Mouse (Mus musculus): Measurements from ENCODE around the gene Celf1. TPM values are rescaled to one million over a fixed set of nuclear protein-coding genes. Genes with fewer than 3 reads are reported as not detected.

Celf1 gene
- polyA plus RNA-seq, 1 experiment from 2014 or later, result 156 TPM

- H3K27ac ChIP-seq, result no peak overlapping the region
Observed at GRCm38 (mm10) chr2:90956053-90956452, 15.9 kb downstream of the Celf1 start.

GRCm38 (mm10) chr2:90958856-90959255 lies 18.7 kb downstream of the Celf1 start:
- 92% methylated on average over 3 of the region's 3 CpGs for WGBS

More at GRCm38 (mm10) chr2:90956053-90956452, 15.9 kb downstream of the Celf1 start:
- H3K36me3 ChIP-seq (replicated peaks), result peaks cover 27% of the 10 kb centered on the region
- DNase-seq (ENCODE audit: extremely low spot score, low spot score), result no peak
- H3K9me3 ChIP-seq, result no peaks in the 10 kb centered on the region
- H3K4me1 ChIP-seq, result peaks cover 19% of the 10 kb centered on the region
- 28% methylated on average over 1 of the region's 1 CpGs for WGBS
- no peak overlapping the region for H3K4me3 ChIP-seq
- no peaks in the 10 kb centered on the region for H3K27me3 ChIP-seq (ENCODE audit: poor library complexity, severe bottlenecking)

GRCm38 (mm10) chr2:90960012-90960411 lies 19.8 kb downstream of the Celf1 start:
- Histone ChIP-seq H3K27me3 (ENCODE audit: poor library complexity, severe bottlenecking) (no peaks in the 10 kb centered on the region), H3K9me3 (no peaks in the 10 kb centered on the region), H3K36me3 (replicated peaks) (peaks cover 17% of the 10 kb centered on the region), H3K4me3 (no peak overlapping the region), H3K27ac (no peak overlapping the region), H3K4me1 (peaks cover 24% of the 10 kb centered on the region)
- DNase-seq (ENCODE audit: extremely low spot score, low spot score), result no peak
- WGBS, result 93% methylated on average over 2 of the region's 2 CpGs

More at GRCm38 (mm10) chr2:90958856-90959255, 18.7 kb downstream of the Celf1 start:
- Histone ChIP-seq H3K4me1 (peaks cover 19% of the 10 kb centered on the region), H3K9me3 (no peaks in the 10 kb centered on the region), H3K27me3 (ENCODE audit: poor library complexity, severe bottlenecking) (no peaks in the 10 kb centered on the region), H3K4me3 (no peak overlapping the region), H3K36me3 (replicated peaks) (peaks cover 22% of the 10 kb centered on the region), H3K27ac (no peak overlapping the region)
- no peak for DNase-seq (ENCODE audit: extremely low spot score, low spot score)

GRCm38 (mm10) chr2:90963304-90963703 lies 23.1 kb downstream of the Celf1 start:
- WGBS, result 88% methylated on average over 1 of the region's 1 CpGs
- no peak overlapping the region for H3K27ac ChIP-seq

DNA sequence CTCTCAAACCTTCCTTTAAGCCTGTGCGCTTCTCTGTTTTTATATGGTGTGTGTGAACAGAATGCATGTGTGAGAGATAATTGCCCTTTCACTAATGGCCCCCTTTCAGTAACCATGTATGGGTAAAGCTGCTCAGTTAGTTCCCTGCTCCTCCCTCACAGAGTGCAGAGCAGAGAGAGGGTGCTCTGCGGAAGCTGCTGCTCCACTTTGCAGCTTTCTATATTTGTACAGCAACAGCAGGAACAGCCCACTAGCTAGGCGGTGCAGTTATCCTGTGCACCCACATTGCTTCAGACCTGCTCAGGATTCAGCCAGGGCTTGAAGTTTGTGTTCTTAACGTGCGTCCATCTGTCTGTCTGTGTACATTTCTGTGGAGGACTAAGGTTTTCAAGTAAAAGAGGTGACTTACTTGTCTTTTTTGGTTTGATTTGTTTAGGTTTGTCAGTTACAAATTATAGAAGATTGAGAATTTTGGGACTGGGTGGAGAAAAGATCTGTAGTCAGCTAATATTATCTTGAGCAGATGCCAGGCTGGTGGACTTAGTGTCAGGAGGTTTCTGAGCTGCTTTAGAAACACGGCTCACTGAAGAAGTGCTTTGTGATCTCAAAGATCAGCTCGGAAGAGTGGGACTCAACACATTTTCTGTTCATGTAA lies 24.8 kb downstream of the Celf1 start:
- H3K27ac ChIP-seq, result no peak overlapping the region
- H3K27me3 ChIP-seq (ENCODE audit: poor library complexity, severe bottlenecking), result no peaks in the 10 kb centered on the region
- H3K4me1 ChIP-seq, result peaks cover 7% of the 10 kb centered on the region
- H3K4me3 ChIP-seq, result no peak overlapping the region
- no peaks in the 10 kb centered on the region for H3K9me3 ChIP-seq
- H3K36me3 ChIP-seq (replicated peaks), result peaks cover 10% of the 10 kb centered on the region; the same call in 1 of the 2 replicates
- no peak for DNase-seq (ENCODE audit: extremely low spot score, low spot score)
- WGBS, result 88% methylated on average over 7 of the region's 7 CpGs

More at GRCm38 (mm10) chr2:90963304-90963703, 23.1 kb downstream of the Celf1 start:
- Histone ChIP-seq H3K9me3 (no peaks in the 10 kb centered on the region), H3K36me3 (replicated peaks) (peaks cover 14% of the 10 kb centered on the region; the same call in 1 of the 2 replicates), H3K4me3 (no peak overlapping the region), H3K27me3 (ENCODE audit: poor library complexity, severe bottlenecking) (no peaks in the 10 kb centered on the region), H3K4me1 (peaks cover 7% of the 10 kb centered on the region)
- no peak for DNase-seq (ENCODE audit: extremely low spot score, low spot score)

DNA sequence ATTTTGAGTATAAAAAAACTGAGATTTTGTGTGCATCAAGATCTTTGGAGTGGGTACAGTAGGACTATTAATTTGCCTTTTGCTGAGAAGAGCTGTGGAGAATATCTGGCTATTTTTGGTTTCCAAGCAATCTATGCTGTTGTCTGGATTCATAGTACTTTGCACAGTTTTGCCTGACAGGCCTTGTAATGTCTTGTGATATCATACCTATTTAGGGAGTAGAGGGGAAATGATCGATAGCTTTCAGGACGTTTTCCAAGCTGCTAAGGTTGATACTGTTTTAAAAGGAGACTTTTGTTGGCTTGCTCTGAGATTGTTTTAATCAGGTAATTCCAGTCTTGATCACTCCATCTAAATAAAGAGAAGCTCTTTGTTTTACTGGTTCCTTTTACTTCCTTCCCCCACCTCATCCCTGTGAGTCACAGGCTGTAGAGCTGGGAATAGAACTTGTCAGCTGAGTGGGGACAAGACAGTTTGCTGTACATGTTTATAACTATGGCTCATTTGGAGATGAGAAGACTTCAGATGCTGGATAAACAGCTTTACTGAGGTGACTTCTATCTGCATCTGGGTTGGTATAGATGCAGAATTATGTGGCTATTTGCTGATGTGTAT lies 25.4 kb downstream of the Celf1 start:
- Histone ChIP-seq H3K4me1 (peaks cover 7% of the 10 kb centered on the region), H3K27me3 (ENCODE audit: poor library complexity, severe bottlenecking) (no peaks in the 10 kb centered on the region), H3K9me3 (no peaks in the 10 kb centered on the region), H3K36me3 (replicated peaks) (peaks cover 10% of the 10 kb centered on the region; the same call in 1 of the 2 replicates), H3K27ac (no peak overlapping the region), H3K4me3 (no peak overlapping the region)
- 89% methylated on average over 2 of the region's 2 CpGs for WGBS
- DNase-seq (ENCODE audit: extremely low spot score, low spot score), result no peak

DNA sequence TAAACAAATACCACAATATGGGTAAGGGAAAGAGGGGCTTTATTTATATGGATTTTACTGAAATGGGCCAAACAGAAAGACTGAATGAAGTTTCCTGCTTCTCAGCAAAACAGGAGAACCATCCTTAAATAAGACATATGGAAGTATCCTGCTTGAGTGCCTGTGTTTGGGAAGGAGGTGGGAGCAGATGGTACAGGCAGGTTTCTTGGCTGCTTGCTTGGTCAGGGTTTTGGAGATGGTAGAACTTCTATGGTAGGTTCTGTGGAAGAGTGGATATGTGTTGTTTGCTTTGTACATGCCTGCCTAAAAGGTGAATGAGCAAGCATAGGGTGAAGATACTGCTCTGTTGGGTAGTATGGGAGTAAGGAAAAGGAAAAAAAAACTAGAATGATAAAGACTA lies 30.4 kb downstream of the Celf1 start:
- no peaks in the 10 kb centered on the region for H3K9me3 ChIP-seq
- H3K4me1 ChIP-seq, result no peaks in the 10 kb centered on the region
- no peak overlapping the region for H3K4me3 ChIP-seq
- peaks cover 42% of the 10 kb centered on the region for H3K36me3 ChIP-seq (replicated peaks)
- DNase-seq (ENCODE audit: extremely low spot score, low spot score), result no peak
- no peak overlapping the region for H3K27ac ChIP-seq
- no peaks in the 10 kb centered on the region for H3K27me3 ChIP-seq (ENCODE audit: poor library complexity, severe bottlenecking)

- Histone ChIP-seq H3K9me3 (no peaks in the 10 kb centered on the region), H3K36me3 (replicated peaks) (peaks cover 35% of the 10 kb centered on the region), H3K27ac (no peak overlapping the region), H3K4me3 (no peak overlapping the region), H3K27me3 (ENCODE audit: poor library complexity, severe bottlenecking) (no peaks in the 10 kb centered on the region), H3K4me1 (no peaks in the 10 kb centered on the region)
- no peak for DNase-seq (ENCODE audit: extremely low spot score, low spot score)
Observed at GRCm38 (mm10) chr2:90974101-90974500, 33.9 kb downstream of the Celf1 start.

GRCm38 (mm10) chr2:90975181-90975835 lies 35.1 kb downstream of the Celf1 start:
- Histone ChIP-seq H3K4me1 (no peaks in the 10 kb centered on the region), H3K27me3 (ENCODE audit: poor library complexity, severe bottlenecking) (no peaks in the 10 kb centered on the region), H3K27ac (no peak overlapping the region), H3K4me3 (no peak overlapping the region), H3K9me3 (no peaks in the 10 kb centered on the region), H3K36me3 (replicated peaks) (peaks cover 35% of the 10 kb centered on the region)
- no peak for DNase-seq (ENCODE audit: extremely low spot score, low spot score)
- 90% methylated on average over 7 of the region's 7 CpGs for WGBS

DNA sequence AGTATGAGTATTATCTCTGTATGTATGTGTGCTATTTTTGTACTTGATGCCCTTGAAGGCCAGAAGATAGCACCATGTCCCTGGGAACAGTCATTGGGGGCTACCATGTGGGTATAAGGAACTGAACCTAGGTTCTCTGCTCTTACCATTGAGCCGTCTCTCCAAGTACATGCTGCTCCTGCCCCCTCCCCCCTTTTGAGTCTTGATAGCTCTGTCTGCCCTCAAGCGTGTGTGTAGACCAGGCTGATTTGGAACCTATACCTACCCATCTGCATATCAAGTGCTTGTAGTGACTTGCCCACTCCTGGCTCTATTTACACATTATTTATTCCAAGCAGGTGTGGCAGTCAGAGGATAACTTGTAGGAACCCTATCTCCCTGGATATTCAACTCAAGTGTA lies 36.4 kb downstream of the Celf1 start:
- H3K27ac ChIP-seq, result no peak overlapping the region
- peaks cover 31% of the 10 kb centered on the region for H3K36me3 ChIP-seq (replicated peaks)
- 97% methylated on average over 2 of the region's 2 CpGs for WGBS
- H3K4me1 ChIP-seq, result no peaks in the 10 kb centered on the region
- no peaks in the 10 kb centered on the region for H3K9me3 ChIP-seq
- H3K27me3 ChIP-seq (ENCODE audit: poor library complexity, severe bottlenecking), result no peaks in the 10 kb centered on the region
- no peak overlapping the region for H3K4me3 ChIP-seq
- no peak for DNase-seq (ENCODE audit: extremely low spot score, low spot score)

- WGBS, result 86% methylated on average over 4 of the region's 4 CpGs
Observed at GRCm38 (mm10) chr2:90977291-90977690, 37.1 kb downstream of the Celf1 start.

DNA sequence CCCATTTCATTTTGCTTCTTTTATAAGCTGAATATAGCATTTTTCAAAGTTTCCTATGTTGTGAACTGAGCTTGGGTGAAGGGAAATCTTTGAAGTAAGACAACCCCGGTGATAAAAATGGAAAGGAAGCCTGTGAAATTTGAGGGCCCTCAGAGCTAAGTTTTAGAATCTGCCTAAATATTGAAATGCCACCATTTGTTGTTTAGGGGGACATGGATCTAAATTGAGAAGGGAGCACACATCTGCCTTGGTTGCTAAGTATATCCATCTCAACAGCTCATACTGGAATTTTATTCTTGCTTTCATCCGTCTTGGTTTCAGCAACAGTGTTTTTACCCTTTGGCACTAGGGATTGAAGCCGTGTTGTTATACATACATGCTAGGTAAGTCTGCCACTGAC lies 45.9 kb downstream of the Celf1 start:
- no peak for DNase-seq (ENCODE audit: extremely low spot score, low spot score)
- H3K36me3 ChIP-seq (replicated peaks), result peaks cover 12% of the 10 kb centered on the region
- H3K27me3 ChIP-seq (ENCODE audit: poor library complexity, severe bottlenecking), result no peaks in the 10 kb centered on the region
- H3K9me3 ChIP-seq, result no peaks in the 10 kb centered on the region
- 95% methylated on average over 3 of the region's 3 CpGs for WGBS
- H3K4me1 ChIP-seq, result peaks cover 23% of the 10 kb centered on the region
- H3K4me3 ChIP-seq, result no peak overlapping the region
- H3K27ac ChIP-seq, result no peak overlapping the region

More at GRCm38 (mm10) chr2:90977291-90977690, 37.1 kb downstream of the Celf1 start:
- Histone ChIP-seq H3K4me1 (no peaks in the 10 kb centered on the region), H3K36me3 (replicated peaks) (peaks cover 24% of the 10 kb centered on the region), H3K4me3 (no peak overlapping the region), H3K27me3 (ENCODE audit: poor library complexity, severe bottlenecking) (no peaks in the 10 kb centered on the region), H3K27ac (no peak overlapping the region), H3K9me3 (no peaks in the 10 kb centered on the region)
- no peak for DNase-seq (ENCODE audit: extremely low spot score, low spot score)

- H3K4me1 ChIP-seq, result no peaks in the 10 kb centered on the region
- peaks cover 99% of the 10 kb centered on the region for H3K36me3 ChIP-seq (replicated peaks)
- 97% methylated on average over 8 of the region's 8 CpGs for WGBS
- H3K9me3 ChIP-seq, result no peaks in the 10 kb centered on the region
- no peak overlapping the region for H3K4me3 ChIP-seq
- no peak for DNase-seq (ENCODE audit: extremely low spot score, low spot score)
- no peak overlapping the region for H3K27ac ChIP-seq
- no peaks in the 10 kb centered on the region for H3K27me3 ChIP-seq (ENCODE audit: poor library complexity, severe bottlenecking)
Observed at GRCm38 (mm10) chr2:91008536-91008935, 68.4 kb downstream of the Celf1 start.

Measured in forebrain, embryonic 10.5 days (tissue).